Mouse (Mus musculus) right cerebral cortex, postnatal 4 days (tissue): ENCODE results near the gene B4galt1.

ENCODE experiments used
- DNase-seq: peaks from one replicate; pipeline ENCODE4 v3.0.0-alpha.2; 2022

The B4galt1 gene

GRCm38 (mm10) chr4:40870206-40870605, 16.4 kb upstream of the B4galt1 start:
- no peak for DNase-seq

- DNase-seq = peak; percentile 52
Measured at GRCm38 (mm10) chr4:40868554-40869232, 14.9 kb upstream of the B4galt1 start.

- DNase-seq = no peak
Measured at GRCm38 (mm10) chr4:40864361-40864760, 10.6 kb upstream of the B4galt1 start.

GRCm38 (mm10) chr4:40863340-40863739, 9.5 kb upstream of the B4galt1 start:
- no peak for DNase-seq

- DNase-seq = no peak
Measured at GRCm38 (mm10) chr4:40861131-40861530, 7.3 kb upstream of the B4galt1 start.

GRCm38 (mm10) chr4:40857824-40858346, 4.1 kb upstream of the B4galt1 start:
- no peak for DNase-seq

- DNase-seq = no peak
Measured at GRCm38 (mm10) chr4:40856571-40856970, 2.8 kb upstream of the B4galt1 start.

GRCm38 (mm10) chr4:40854387-40854933, 655 bp upstream of the B4galt1 start:
- no peak for DNase-seq

- DNase-seq = no peak
Measured at GRCm38 (mm10) chr4:40852861-40853564, 792 bp downstream of the B4galt1 start.

GRCm38 (mm10) chr4:40852249-40852781, 1.5 kb downstream of the B4galt1 start:
- no peak for DNase-seq

GRCm38 (mm10) chr4:40851763-40852248, 2.0 kb downstream of the B4galt1 start:
- no peak for DNase-seq

GRCm38 (mm10) chr4:40851031-40851762, 2.6 kb downstream of the B4galt1 start:
- no peak for DNase-seq

- DNase-seq = no peak
Measured at GRCm38 (mm10) chr4:40850582-40850981, 3.2 kb downstream of the B4galt1 start.

GRCm38 (mm10) chr4:40849518-40849917, 4.3 kb downstream of the B4galt1 start:
- no peak for DNase-seq

GRCm38 (mm10) chr4:40848246-40848645, 5.6 kb downstream of the B4galt1 start:
- DNase-seq = no peak

GRCm38 (mm10) chr4:40847160-40847559, 6.6 kb downstream of the B4galt1 start:
- DNase-seq = no peak

- no peak for DNase-seq
Measured at GRCm38 (mm10) chr4:40846143-40846931, 7.5 kb downstream of the B4galt1 start.

- no peak for DNase-seq
Measured at GRCm38 (mm10) chr4:40844811-40845751, 8.7 kb downstream of the B4galt1 start.

- peak; percentile 37 for DNase-seq
Measured at GRCm38 (mm10) chr4:40844251-40844721, 9.5 kb downstream of the B4galt1 start.

- no peak for DNase-seq
Measured at GRCm38 (mm10) chr4:40843726-40844125, 10.1 kb downstream of the B4galt1 start.

- no peak for DNase-seq
Measured at GRCm38 (mm10) chr4:40840448-40840847, 13.4 kb downstream of the B4galt1 start.
